Mouse (Mus musculus) bone marrow macrophage, adult 2 months (primary cell): Measurements from ENCODE around the gene Med20.

ENCODE experiments used
- CTCF ChIP-seq: IDR thresholded peaks from 2 replicates; pipeline ENCODE4 v1.5.1; 2012; ENCODE audit warnings: low read depth, mild to moderate bottlenecking, low read length, moderate library complexity
- POLR2A ChIP-seq: IDR thresholded peaks from 2 replicates; pipeline ENCODE4 v1.6.1; 2012; ENCODE audit warnings: mild to moderate bottlenecking, low read depth, low read length, borderline replicate concordance

DNA sequence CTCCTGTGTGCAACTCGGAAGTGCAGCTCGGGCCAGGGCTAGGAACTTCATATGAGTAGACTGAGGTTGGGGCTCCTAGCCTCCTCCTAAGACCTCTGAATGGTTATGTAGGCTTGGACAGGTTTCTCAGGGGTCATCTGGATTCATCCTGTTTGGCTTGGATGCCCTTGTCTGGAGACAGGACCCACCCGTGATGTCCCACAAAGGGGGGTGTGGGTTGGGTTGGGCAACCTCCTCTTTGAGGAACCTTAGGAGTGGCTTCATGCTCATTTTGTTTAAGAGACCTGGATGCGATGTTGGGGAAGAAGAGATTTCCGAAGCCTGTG, 14.6 kb upstream of the Med20 start:
- no peak for TF ChIP-seq CTCF
- TF ChIP-seq POLR2A, result no peak
